Mouse (Mus musculus) forebrain, postnatal 0 days (tissue): ENCODE results near the gene Gpr87. TPM values are rescaled to one million over a fixed set of nuclear protein-coding genes. Genes with fewer than 3 reads are reported as not detected.

Experiments
- ATAC-seq: fragments of 200-750 bp; cut with Nextera tagmentation; 2 replicates; pipeline ENCODE4 v1.8.0; 2017; ENCODE audit warnings: mild to moderate bottlenecking, moderate library complexity
- DNase-seq: peaks from one replicate; pipeline ENCODE4 v3.0.0-alpha.2; 2015
- H3K27ac ChIP-seq: fragments of 300-500 bp; sonication (generic); 2 replicates; pipeline ENCODE4 v1.5.1; 2014; ENCODE audit warnings: low read depth, mild to moderate bottlenecking, antibody characterized with exemption, low read length, moderate library complexity, mixed read lengths
- H3K27me3 ChIP-seq: fragments of 300-500 bp; sonication (generic); 2 replicates; pipeline ENCODE4 v1.6.1; 2014; ENCODE audit warnings: mild to moderate bottlenecking, low read length, mixed read lengths; ENCODE audit not compliant: insufficient read depth
- H3K36me3 ChIP-seq: fragments of 300-500 bp; sonication (generic); 2 replicates; pipeline ENCODE4 v1.6.1; 2014; ENCODE audit warnings: mild to moderate bottlenecking, moderate library complexity; ENCODE audit not compliant: insufficient read depth
- H3K4me1 ChIP-seq: fragments of 300-500 bp; sonication (generic); 2 replicates; pipeline ENCODE4 v1.6.1; 2014; ENCODE audit warnings: antibody characterized with exemption; ENCODE audit not compliant: insufficient read depth
- H3K4me2 ChIP-seq: fragments of 300-500 bp; sonication (generic); 2 replicates; pipeline ENCODE4 v1.6.1; 2014; ENCODE audit warnings: low read depth, mild to moderate bottlenecking, moderate library complexity
- H3K4me3 ChIP-seq: fragments of 300-500 bp; sonication (generic); 2 replicates; pipeline ENCODE4 v1.5.1; 2014; ENCODE audit warnings: low read depth, low read length, mixed read lengths
- H3K9ac ChIP-seq: fragments of 300-500 bp; sonication (generic); 2 replicates; pipeline ENCODE4 v1.6.1; 2014; ENCODE audit warnings: mild to moderate bottlenecking
- H3K9me3 ChIP-seq: fragments of 300-500 bp; sonication (generic); 2 replicates; pipeline ENCODE4 v1.6.1; 2016; ENCODE audit warnings: low read length
- CTCF ChIP-seq: sonication (generic); IDR thresholded peaks from 2 replicates; pipeline ENCODE4 v1.5.1; 2016; ENCODE audit warnings: antibody characterized with exemption, control low read depth, low read depth
- WGBS: fragments of 180-500 bp; shearing (Covaris S2); extraction: QIAGEN DNeasy Blood & Tissue Kit; methylation state at CpG from one replicate; pipeline ENCODE4 v1.1.7; 2014; 5-methylcytosine and 5-hydroxymethylcytosine counted together
- polyA plus RNA-seq: library from polyadenylated mRNA; unstranded; fragments of >200 nt; fragmentation: Nextera tagmentation; extraction: Ambion mirVana; gene quantifications from 2 replicates; pipeline ENCODE4 v1.2.1, GENCODE M21; 2015
- total RNA-seq: library from RNA; depleted of rRNA; stranded (reverse); fragments of >200 nt; gene quantifications from 2 replicates; pipeline ENCODE4 v1.2.3, GENCODE M21; 2014; rRNA removed

Gene Gpr87
- not detected in 2 replicates for total RNA-seq
- not detected in 2 replicates for polyA plus RNA-seq

DNA sequence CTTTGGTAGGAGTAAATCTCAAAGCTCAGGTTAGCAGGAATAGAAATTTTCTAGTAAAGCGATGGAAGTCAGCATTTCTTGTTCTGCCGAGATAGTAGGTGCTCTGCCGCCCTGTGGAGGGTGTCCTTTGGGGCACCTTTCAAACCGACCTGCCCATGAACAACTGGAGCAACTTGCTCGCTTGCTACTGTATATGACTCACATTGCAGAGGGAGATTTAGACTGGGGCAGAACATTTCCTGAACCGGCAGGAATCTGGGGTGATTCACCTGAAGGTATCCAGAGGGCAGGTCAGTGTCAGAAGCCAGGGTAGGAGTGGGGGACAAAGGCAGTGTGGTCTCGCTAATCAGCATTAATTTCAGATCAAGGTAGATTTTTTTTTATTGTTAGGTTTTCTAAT, at the start of gene Gpr87:
Gpr87 (minus strand) TSS at position 167 of the 400 bp plus-strand sequence.
- no peaks in the 10 kb centered on the region for H3K36me3 ChIP-seq
- ATAC-seq: no peak
- H3K9me3 ChIP-seq: no peaks in the 10 kb centered on the region
- no peak within 1 kb of the TSS for H3K4me2 ChIP-seq
- H3K4me1 ChIP-seq: no peaks in the 10 kb centered on the region
- no peak within 1 kb of the TSS for H3K27ac ChIP-seq
- no peak within 1 kb of the TSS for H3K4me3 ChIP-seq
- DNase-seq: no peak
- WGBS: 91% methylated on average over 7 of the region's 7 CpGs
- H3K9ac ChIP-seq: no peak within 1 kb of the TSS
- TF ChIP-seq CTCF: no peak
- H3K27me3 ChIP-seq: no peaks in the 10 kb centered on the region

DNA sequence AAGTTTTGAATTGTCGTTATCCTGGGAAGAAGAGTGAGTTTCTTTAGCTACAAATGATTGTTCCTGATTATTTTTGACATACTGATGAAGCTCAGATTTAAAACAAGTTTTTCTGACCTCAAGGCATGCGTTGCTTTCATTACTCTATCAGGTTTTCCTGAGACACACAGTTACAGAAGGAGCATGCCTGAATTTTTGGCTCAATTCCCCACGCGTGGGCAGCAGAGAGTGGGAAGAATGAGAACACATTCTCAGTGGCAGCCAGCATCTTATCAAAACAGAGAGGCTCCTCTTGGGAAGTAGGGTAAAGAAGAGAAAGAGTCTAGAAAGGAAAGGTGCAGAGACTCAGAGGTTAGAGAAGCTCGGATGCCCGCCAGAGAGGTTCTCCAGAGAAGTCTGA, 48.5 kb upstream of the Gpr87 start:
- DNase-seq (no peak), ATAC-seq (no peak)
- no peaks in the 10 kb centered on the region for H3K27me3 ChIP-seq
- H3K4me1 ChIP-seq: no peaks in the 10 kb centered on the region
- H3K9ac ChIP-seq: no peak overlapping the region
- no peak overlapping the region for H3K4me2 ChIP-seq
- no peak overlapping the region for H3K4me3 ChIP-seq
- H3K9me3 ChIP-seq: no peaks in the 10 kb centered on the region
- WGBS: 71% methylated on average over 6 of the region's 6 CpGs
- H3K36me3 ChIP-seq: no peaks in the 10 kb centered on the region
- H3K27ac ChIP-seq: no peak overlapping the region
- no peak for TF ChIP-seq CTCF

DNA sequence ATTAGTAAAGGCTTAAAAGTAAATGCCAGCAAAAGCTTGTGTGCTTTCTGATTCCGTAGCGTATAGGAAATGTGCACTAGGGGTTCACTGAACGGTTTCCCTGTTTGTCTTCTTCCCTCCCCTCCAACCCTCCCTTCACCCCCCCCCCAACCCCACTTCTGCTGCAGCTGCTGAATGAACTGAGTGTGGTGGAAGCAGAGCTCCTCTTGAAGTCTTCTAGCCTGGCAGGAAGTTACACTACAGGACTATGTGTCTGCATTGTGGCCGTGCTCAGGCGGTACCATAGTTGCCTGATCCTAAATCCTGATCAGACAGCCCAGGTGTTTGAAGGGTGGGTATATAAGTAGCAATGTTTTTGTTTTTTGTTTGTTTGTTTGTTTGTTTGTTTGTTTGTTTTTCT, 40.0 kb upstream of the Gpr87 start:
- Histone ChIP-seq H3K4me1 (no peaks in the 10 kb centered on the region), H3K4me2 (no peak overlapping the region), H3K4me3 (no peak overlapping the region), H3K27ac (no peak overlapping the region), H3K9me3 (no peaks in the 10 kb centered on the region), H3K27me3 (no peaks in the 10 kb centered on the region), H3K36me3 (no peaks in the 10 kb centered on the region), H3K9ac (no peak overlapping the region)
- ATAC-seq (no peak), DNase-seq (no peak)
- 80% methylated on average over 5 of the region's 5 CpGs for WGBS
- no peak for TF ChIP-seq CTCF

DNA sequence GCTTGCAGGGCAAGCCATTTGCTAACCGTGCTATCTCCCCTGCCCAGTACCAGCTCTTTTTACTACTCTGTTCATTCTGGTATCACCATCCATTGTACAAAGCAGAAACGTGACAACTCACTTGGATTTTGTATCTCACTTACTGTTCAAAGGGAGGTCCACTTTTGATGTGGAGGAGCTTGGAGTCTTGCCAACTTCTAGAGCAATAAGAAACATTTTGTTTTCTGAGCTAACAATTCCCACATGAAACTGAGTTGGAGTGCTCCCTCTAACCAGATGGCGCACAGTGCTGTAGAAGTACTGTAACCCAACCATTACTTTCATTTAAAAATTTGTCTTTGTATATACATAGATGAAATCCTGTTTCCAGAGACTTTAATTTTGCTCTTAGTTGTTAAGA, 36.0 kb upstream of the Gpr87 start:
- no peak overlapping the region for H3K9ac ChIP-seq
- 58% methylated on average over 3 of the region's 3 CpGs for WGBS
- no peaks in the 10 kb centered on the region for H3K36me3 ChIP-seq
- H3K4me3 ChIP-seq: no peak overlapping the region
- no peak overlapping the region for H3K4me2 ChIP-seq
- ATAC-seq: no peak
- no peaks in the 10 kb centered on the region for H3K9me3 ChIP-seq
- DNase-seq: no peak
- TF ChIP-seq CTCF: no peak
- H3K27ac ChIP-seq: no peak overlapping the region
- no peaks in the 10 kb centered on the region for H3K27me3 ChIP-seq
- H3K4me1 ChIP-seq: no peaks in the 10 kb centered on the region

DNA sequence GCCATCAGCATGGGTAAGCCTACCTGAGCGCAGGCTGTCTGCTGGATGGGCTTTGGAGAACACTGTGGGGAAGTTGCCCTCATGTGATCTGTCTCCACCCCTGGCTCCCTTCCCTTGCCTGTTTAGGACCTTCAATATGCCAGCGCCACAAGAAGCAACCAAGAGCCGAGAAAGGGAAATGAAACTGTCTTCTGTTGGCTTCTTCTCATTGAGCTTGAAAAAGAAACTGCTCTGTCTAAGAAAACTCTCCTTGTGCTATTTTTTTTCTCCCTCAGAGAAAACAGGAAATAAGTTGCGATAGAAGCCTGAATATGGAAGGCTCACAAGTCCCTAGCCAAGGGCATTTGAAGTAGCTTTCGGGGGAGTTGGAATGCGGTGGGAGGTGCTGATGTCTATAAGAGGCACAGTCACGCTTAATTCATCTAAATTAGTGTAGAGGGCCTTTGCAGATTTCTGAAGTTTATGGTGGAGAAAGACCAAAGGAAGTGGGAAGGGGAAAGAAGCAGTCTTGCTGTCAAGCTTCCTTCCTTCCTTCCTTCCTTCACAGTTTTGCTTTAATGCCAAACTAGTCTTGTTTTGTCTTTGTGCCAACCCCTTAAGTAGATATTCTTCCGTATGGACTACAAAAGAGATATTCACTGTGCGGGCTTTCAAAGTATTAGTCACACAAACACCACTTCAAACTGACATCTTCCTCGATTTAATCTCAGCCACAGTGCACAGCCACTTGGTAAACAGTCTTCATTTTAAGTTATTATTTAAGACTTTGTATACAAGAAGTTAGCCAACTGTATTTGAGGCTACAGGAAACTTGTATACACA, 34.0 kb upstream of the Gpr87 start:
- H3K4me3 ChIP-seq: no peak overlapping the region
- H3K27me3 ChIP-seq: no peaks in the 10 kb centered on the region
- no peaks in the 10 kb centered on the region for H3K4me1 ChIP-seq
- TF ChIP-seq CTCF: no peak
- ATAC-seq: no peak
- H3K36me3 ChIP-seq: no peaks in the 10 kb centered on the region
- 66% methylated on average over 10 of the region's 10 CpGs for WGBS
- H3K4me2 ChIP-seq: no peak overlapping the region
- no peaks in the 10 kb centered on the region for H3K9me3 ChIP-seq
- H3K27ac ChIP-seq: no peak overlapping the region
- no peak overlapping the region for H3K9ac ChIP-seq
- DNase-seq: no peak

DNA sequence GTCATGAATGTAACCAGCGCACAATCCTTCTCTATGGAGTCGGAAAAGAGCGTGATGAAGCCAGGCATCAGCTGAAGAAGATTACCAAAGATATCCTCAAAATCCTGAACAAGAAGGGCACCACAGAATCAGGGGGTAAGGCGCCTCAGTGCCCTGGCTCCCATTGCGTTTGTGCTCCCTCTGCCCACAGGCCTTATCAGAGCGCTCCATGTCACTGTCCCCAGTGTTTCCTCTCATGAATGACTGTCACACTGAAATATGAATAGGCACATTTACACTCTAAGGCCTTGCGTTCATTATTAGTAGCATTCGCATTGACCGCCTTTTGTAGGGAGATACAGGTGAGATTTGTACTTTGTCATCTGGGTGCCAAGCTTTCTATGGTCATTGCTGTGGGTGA, 32.8 kb upstream of the Gpr87 start:
- ATAC-seq (no peak), DNase-seq (no peak)
- Histone ChIP-seq H3K4me3 (no peak overlapping the region), H3K36me3 (no peaks in the 10 kb centered on the region), H3K4me2 (no peak overlapping the region), H3K9me3 (no peaks in the 10 kb centered on the region), H3K27me3 (no peaks in the 10 kb centered on the region), H3K9ac (no peak overlapping the region), H3K4me1 (no peaks in the 10 kb centered on the region), H3K27ac (no peak overlapping the region)
- TF ChIP-seq CTCF: no peak
- WGBS: 97% methylated on average over 9 of the region's 9 CpGs

DNA sequence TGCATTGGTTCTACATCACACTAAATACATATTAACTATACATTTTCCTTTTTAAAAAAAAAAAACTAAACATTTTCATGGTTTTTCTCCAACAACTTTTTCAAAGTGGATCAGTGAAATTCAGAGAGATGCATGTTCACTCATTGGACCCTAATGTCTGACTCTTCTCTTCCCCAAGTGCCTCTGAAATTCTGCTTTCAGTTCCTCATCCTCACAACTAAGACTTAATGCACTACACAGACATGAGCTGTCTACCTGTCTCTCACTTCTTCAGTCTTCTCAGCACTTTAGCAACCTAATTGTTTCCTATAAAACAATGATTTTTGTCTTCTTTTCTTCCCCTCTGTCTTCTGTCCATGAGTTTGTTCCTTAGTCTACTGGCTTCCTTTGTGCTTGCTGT, 30.5 kb upstream of the Gpr87 start:
- no peak for TF ChIP-seq CTCF

More for the DNA sequence above, 30.5 kb upstream of the Gpr87 start:
- no peak overlapping the region for H3K4me2 ChIP-seq
- DNase-seq (no peak), ATAC-seq (no peak)
- no peak overlapping the region for H3K4me3 ChIP-seq
- H3K27ac ChIP-seq: no peak overlapping the region
- H3K4me1 ChIP-seq: no peaks in the 10 kb centered on the region
- no peak overlapping the region for H3K9ac ChIP-seq
- H3K36me3 ChIP-seq: no peaks in the 10 kb centered on the region
- H3K9me3 ChIP-seq: no peaks in the 10 kb centered on the region
- no peaks in the 10 kb centered on the region for H3K27me3 ChIP-seq
